Mouse (Mus musculus) MEL (cell line): Measurements from ENCODE around the gene Parp16. TPM values are rescaled to one million over a fixed set of nuclear protein-coding genes. Genes with fewer than 3 reads are reported as not detected.

ENCODE experiments used
- DNase-seq: peaks from one replicate; pipeline ENCODE4 v3.0.0; 2011; ENCODE audit warnings: low read depth, low spot score
- H3K27ac ChIP-seq: 2 replicates; pipeline ENCODE4 v1.5.1; 2012; ENCODE audit warnings: low read depth, mild to moderate bottlenecking, control low read depth, low read length, moderate library complexity; ENCODE audit not compliant: control insufficient read depth
- H3K27me3 ChIP-seq, 2 experiments: fragments of 150-350 bp in 1 of 2; sonication (generic) in 1 of 2; 2 replicates each; pipeline ENCODE4 v1.6.1; 2012; ENCODE audit warnings: low read length in 2 of 2, mild to moderate bottlenecking in 2 of 2, improper control_type of control experiment in 1 of 2, moderate library complexity in 1 of 2; ENCODE audit not compliant: insufficient read depth in 2 of 2, control insufficient read depth in 1 of 2
- H3K36me3 ChIP-seq, 2 experiments: 2 replicates each; pipeline ENCODE4 v1.6.1; 2012 to 2014; ENCODE audit warnings: low read length in 2 of 2, improper control_type of control experiment in 1 of 2, inconsistent platforms in 1 of 2, mild to moderate bottlenecking in 1 of 2; ENCODE audit not compliant: insufficient read depth in 2 of 2, control insufficient read depth in 1 of 2
- H3K4me1 ChIP-seq, 2 experiments: fragments of 150-350 bp in 1 of 2; sonication (generic) in 1 of 2; 2 replicates each; pipeline ENCODE4 v1.6.1; 2012; ENCODE audit warnings: low read length in 2 of 2, improper control_type of control experiment in 1 of 2, mild to moderate bottlenecking in 1 of 2; ENCODE audit not compliant: insufficient read depth in 2 of 2, control insufficient read depth in 1 of 2
- H3K4me3 ChIP-seq, 2 experiments: fragments of 150-350 bp in 1 of 2; sonication (generic) in 1 of 2; 2 replicates each; pipeline ENCODE4 v1.5.1; 2012; ENCODE audit warnings: low read depth in 2 of 2, low read length in 2 of 2, mild to moderate bottlenecking in 2 of 2, moderate library complexity in 2 of 2, control low read depth in 1 of 2, improper control_type of control experiment in 1 of 2; ENCODE audit not compliant: control insufficient read depth in 1 of 2, insufficient read depth in 1 of 2
- H3K79me2 ChIP-seq: 2 replicates; pipeline ENCODE4 v1.6.1; 2012; ENCODE audit warnings: mild to moderate bottlenecking, low read length, moderate library complexity; ENCODE audit not compliant: control insufficient read depth, poor library complexity, insufficient read depth
- H3K9ac ChIP-seq: 2 replicates; pipeline ENCODE4 v1.6.1; 2012; ENCODE audit warnings: low read depth, mild to moderate bottlenecking, control low read depth, low read length, moderate library complexity; ENCODE audit not compliant: control insufficient read depth, poor library complexity, severe bottlenecking
- H3K9me3 ChIP-seq: fragments of 150-350 bp; sonication (generic); replicated peaks from 2 replicates; pipeline ENCODE4 v1.6.1; 2012; ENCODE audit warnings: mild to moderate bottlenecking, low read length, improper control_type of control experiment, moderate library complexity; ENCODE audit not compliant: insufficient read depth
- E2F4 ChIP-seq: IDR thresholded peaks from 2 replicates; pipeline ENCODE4 v1.6.1; 2011; ENCODE audit warnings: low read depth, low read length, improper control_type of control experiment, borderline replicate concordance
- GABPA ChIP-seq: IDR thresholded peaks from 2 replicates; pipeline ENCODE4 v1.6.1; 2012; ENCODE audit warnings: low read depth, mild to moderate bottlenecking, inconsistent platforms, low read length, improper control_type of control experiment, moderate library complexity
- GATA1 ChIP-seq: IDR thresholded peaks from 2 replicates; pipeline ENCODE4 v1.6.1; 2011; ENCODE audit warnings: low read depth, low read length, improper control_type of control experiment
- HCFC1 ChIP-seq: IDR thresholded peaks from 2 replicates; pipeline ENCODE4 v1.6.1; 2012; ENCODE audit warnings: low read depth, mild to moderate bottlenecking, inconsistent platforms, low read length, improper control_type of control experiment, moderate library complexity
- JUND ChIP-seq: IDR thresholded peaks from 2 replicates; pipeline ENCODE4 v1.6.1; 2011; ENCODE audit warnings: low read depth, mild to moderate bottlenecking, improper control_type of control experiment, low read length
- KAT2A ChIP-seq: conservative IDR thresholded peaks from 2 replicates; pipeline ENCODE4 v1.6.1; 2012; ENCODE audit warnings: low read depth, low read length, improper control_type of control experiment, inconsistent platforms
- NELFE ChIP-seq: IDR thresholded peaks from 2 replicates; pipeline ENCODE4 v1.6.1; 2011; ENCODE audit warnings: low read depth, low read length, improper control_type of control experiment
- NRF1 ChIP-seq: IDR thresholded peaks from 2 replicates; pipeline ENCODE4 v1.6.1; 2014; ENCODE audit warnings: low read depth, mild to moderate bottlenecking, inconsistent platforms, low read length, improper control_type of control experiment, moderate library complexity; ENCODE audit not compliant: poor library complexity, insufficient read depth, severe bottlenecking
- POLR2A ChIP-seq, 2 experiments: IDR thresholded peaks; 2 replicates each; pipeline ENCODE4 v1.6.1; 2011 to 2012; ENCODE audit warnings: low read length in 2 of 2, mild to moderate bottlenecking in 2 of 2, control low read depth in 1 of 2, improper control_type of control experiment in 1 of 2, low read depth in 1 of 2, moderate library complexity in 1 of 2; ENCODE audit not compliant: control insufficient read depth in 1 of 2, insufficient read depth in 1 of 2, poor library complexity in 1 of 2
- POLR2AphosphoS2 ChIP-seq: IDR thresholded peaks from 2 replicates; pipeline ENCODE4 v1.6.1; 2011; ENCODE audit warnings: low read length, improper control_type of control experiment
- RAD21 ChIP-seq: IDR thresholded peaks from 2 replicates; pipeline ENCODE4 v1.6.1; 2011; ENCODE audit warnings: mild to moderate bottlenecking, low read depth, low read length, improper control_type of control experiment
- RCOR1 ChIP-seq: IDR thresholded peaks from 2 replicates; pipeline ENCODE4 v1.6.1; 2012; ENCODE audit warnings: low read depth, mild to moderate bottlenecking, inconsistent platforms, low read length, improper control_type of control experiment
- SIN3A ChIP-seq: IDR thresholded peaks from 2 replicates; pipeline ENCODE4 v1.6.1; 2012; ENCODE audit warnings: low read length, improper control_type of control experiment, inconsistent platforms
- TAL1 ChIP-seq: IDR thresholded peaks from 2 replicates; pipeline ENCODE4 v1.6.1; 2012; ENCODE audit warnings: mild to moderate bottlenecking, inconsistent platforms, low read length, moderate library complexity, mixed read lengths
- TBP ChIP-seq: IDR thresholded peaks from 2 replicates; pipeline ENCODE4 v1.8.0; 2011; ENCODE audit warnings: low read depth, low read length, improper control_type of control experiment
- TCF12 ChIP-seq: IDR thresholded peaks from 2 replicates; pipeline ENCODE4 v1.6.1; 2014; ENCODE audit warnings: low read depth, mild to moderate bottlenecking, inconsistent platforms, low read length, improper control_type of control experiment, moderate library complexity
- UBTF ChIP-seq: IDR thresholded peaks from 2 replicates; pipeline ENCODE4 v1.6.1; 2012; ENCODE audit warnings: low read depth, mild to moderate bottlenecking, inconsistent platforms, low read length, improper control_type of control experiment, moderate library complexity, borderline replicate concordance; ENCODE audit not compliant: insufficient read depth
- ZMIZ1 ChIP-seq: IDR thresholded peaks from 2 replicates; pipeline ENCODE4 v1.6.1; 2012; ENCODE audit warnings: low read depth, mild to moderate bottlenecking, inconsistent platforms, low read length, improper control_type of control experiment, moderate library complexity
- ZNF384 ChIP-seq: IDR thresholded peaks from 2 replicates; pipeline ENCODE4 v1.6.1; 2012; ENCODE audit warnings: low read depth, mild to moderate bottlenecking, inconsistent platforms, low read length, improper control_type of control experiment
- polyA plus RNA-seq, 2 experiments: library from polyadenylated mRNA; stranded (reverse) in 1 of 2; unstranded in 1 of 2; fragments of >175 nt in 1 of 2; fragments of >200 nt in 1 of 2; gene quantifications; 2 replicates each; pipeline versions ENCODE4 v1.2.1 to v1.2.4; 2012; ENCODE audit warnings: low replicate concordance in 2 of 2, low read depth in 1 of 2; ENCODE audit not compliant: insufficient read length in 2 of 2, insufficient read depth in 1 of 2, missing spikeins in 1 of 2
- total RNA-seq: library from RNA; depleted of rRNA; stranded (reverse); fragments of 300-350 nt; gene quantifications from 2 replicates; pipeline ENCODE4 v1.2.3, GENCODE M21; 2012

Parp16 gene
- total and polyA plus RNA-seq, 3 experiments, result 1.3 to 5.1 TPM; not detected in 1

GRCm38 (mm10) chr9:65168952-65169351 is 26.2 kb upstream of the Parp16 start:
- TF ChIP-seq GATA1 (no peak), JUND (no peak), SIN3A (no peak), RCOR1 (no peak)
- TF ChIP-seq, all 39 proteins: peak for 0
- H3K9ac ChIP-seq, result no peak overlapping the region
- H3K9me3 ChIP-seq, result no peaks in the 10 kb centered on the region
- no peaks in the 10 kb centered on the region for H3K36me3 ChIP-seq
- H3K27me3 ChIP-seq, result peaks cover 0 to 1% of the 10 kb centered on the region in 2 experiments; a peak in 2 of 4 replicates
- H3K27ac ChIP-seq, result no peak overlapping the region
- H3K4me3 ChIP-seq, result no peak overlapping the region
- no peak for DNase-seq
- no peaks in the 10 kb centered on the region for H3K79me2 ChIP-seq
- no peaks in the 10 kb centered on the region for H3K4me1 ChIP-seq

- no peak overlapping the region for H3K4me3 ChIP-seq
Observed at GRCm38 (mm10) chr9:65172654-65173053, 22.5 kb upstream of the Parp16 start.

GRCm38 (mm10) chr9:65175234-65175938 is 19.8 kb upstream of the Parp16 start:
- Histone ChIP-seq H3K4me3 (no peak overlapping the region), H3K4me1 (no peaks in the 10 kb centered on the region), H3K27me3 (peaks cover 0 to 7% of the 10 kb centered on the region in 2 experiments; a peak in 2 of 4 replicates), H3K27ac (no peak overlapping the region), H3K9ac (no peak overlapping the region), H3K79me2 (no peaks in the 10 kb centered on the region), H3K36me3 (no peaks in the 10 kb centered on the region), H3K9me3 (no peaks in the 10 kb centered on the region)
- peak; percentile 31 for DNase-seq
- TF ChIP-seq NELFE (peak; percentile 31; the same call in 1 of the 2 replicates), TBP (peak; percentile 34; the same call in 1 of the 2 replicates), POLR2A (IDR thresholded peaks at IDR 0.05; ENCODE audit: control insufficient read depth in 1 of 2, insufficient read depth in 1 of 2, low read depth in 1 of 2, low read length in 2 of 2, poor library complexity in 1 of 2) (peak in 1 of 2 experiments; percentile 62; a peak in 1 of 4 replicates), ZMIZ1 (peak; percentile 79; the same call in 1 of the 2 replicates), RAD21 (no peak), UBTF (no peak), POLR2AphosphoS2 (no peak), NRF1 (no peak)

More at GRCm38 (mm10) chr9:65172654-65173053, 22.5 kb upstream of the Parp16 start:
- Histone ChIP-seq H3K27ac (no peak overlapping the region), H3K9me3 (no peaks in the 10 kb centered on the region), H3K4me1 (no peaks in the 10 kb centered on the region), H3K9ac (no peak overlapping the region), H3K79me2 (no peaks in the 10 kb centered on the region), H3K36me3 (no peaks in the 10 kb centered on the region), H3K27me3 (peaks cover 0 to 7% of the 10 kb centered on the region in 2 experiments; a peak in 2 of 4 replicates)
- no peak for TF ChIP-seq TAL1
- no peak for TF ChIP-seq TBP
- no peak for TF ChIP-seq E2F4
- no peak for TF ChIP-seq GABPA
- no peak for TF ChIP-seq NELFE
- TF ChIP-seq HCFC1, result no peak
- no peak for TF ChIP-seq TCF12
- TF ChIP-seq ZNF384, result no peak
- TF ChIP-seq KAT2A, result no peak
- DNase-seq, result no peak
